Mouse (Mus musculus): Measurements from ENCODE around the gene Bend6.
A peak's percentile ranks its signal among the peaks of the same experiment; 100 is the strongest.
"Not testable (repeated sequence)": the region's sequence is repeated elsewhere in the genome, so short reads cannot be mapped to it uniquely, and the experiment has no call there.

The Bend6 gene

DNA sequence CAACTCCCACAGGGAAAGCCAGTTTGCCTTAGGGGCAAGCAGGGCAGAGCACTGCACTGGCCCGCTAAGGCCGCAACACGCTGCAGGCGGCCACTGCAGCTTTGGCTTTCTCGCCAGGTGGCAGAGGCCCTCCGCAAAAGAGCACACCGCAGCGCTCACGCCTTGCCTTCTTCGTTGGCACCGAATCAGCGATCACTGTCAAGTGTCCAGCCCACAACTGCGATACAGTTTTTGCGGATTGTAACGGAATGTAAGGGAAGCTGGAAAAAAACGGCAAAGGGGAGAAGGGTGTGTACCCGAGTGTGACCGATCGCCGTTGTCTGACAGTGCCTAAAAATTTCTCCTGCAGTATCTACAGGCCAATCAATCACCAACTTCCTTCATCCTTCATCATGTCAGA is 689 bp downstream of the Bend6 start:
- DNase-seq (ENCODE audit: low spot score in 2 of 2): peak; percentile 25 to 41

DNA sequence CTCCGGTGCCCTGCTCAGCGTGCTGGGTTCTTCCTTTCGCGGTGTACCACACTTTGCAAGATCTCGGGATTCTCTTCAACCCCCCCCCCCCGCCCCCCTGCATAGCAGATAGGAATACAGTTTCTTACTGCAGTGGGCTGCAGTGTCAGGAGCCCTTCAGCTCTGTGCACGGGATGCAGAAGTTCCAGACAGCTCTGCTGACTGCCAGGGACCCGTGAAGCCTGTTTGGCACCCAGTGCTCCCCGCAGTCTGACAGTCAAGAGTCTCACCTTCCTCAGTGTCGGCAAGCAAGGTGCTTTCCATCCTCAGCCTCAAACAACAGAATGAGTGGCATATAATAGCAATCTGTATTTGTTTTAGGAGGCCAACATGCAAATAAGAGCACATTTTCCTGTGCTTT is 1.4 kb downstream of the Bend6 start:
- no peak for DNase-seq (ENCODE audit: low spot score in 2 of 2)

DNA sequence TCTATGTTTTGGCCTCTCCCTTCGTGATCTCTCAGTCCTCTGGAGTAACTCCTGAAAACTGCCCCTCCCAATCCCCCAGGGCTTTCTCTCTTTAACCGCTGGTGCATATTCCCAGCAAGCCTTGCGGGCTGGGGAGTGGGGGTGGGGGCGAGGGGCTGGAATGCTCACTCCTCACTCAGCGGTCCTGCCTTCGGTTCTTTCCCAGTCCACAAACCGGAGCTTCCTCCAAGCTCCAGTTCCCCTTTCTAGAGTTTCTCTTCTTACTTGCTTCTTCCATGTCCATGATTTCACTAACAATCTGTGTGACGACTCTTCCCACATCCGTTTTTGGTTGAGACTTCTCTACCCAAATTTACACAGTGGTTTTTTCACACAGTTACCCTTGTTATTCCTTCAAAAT is 4.0 kb downstream of the Bend6 start:
- no peak for DNase-seq (ENCODE audit: low spot score in 2 of 2)

DNA sequence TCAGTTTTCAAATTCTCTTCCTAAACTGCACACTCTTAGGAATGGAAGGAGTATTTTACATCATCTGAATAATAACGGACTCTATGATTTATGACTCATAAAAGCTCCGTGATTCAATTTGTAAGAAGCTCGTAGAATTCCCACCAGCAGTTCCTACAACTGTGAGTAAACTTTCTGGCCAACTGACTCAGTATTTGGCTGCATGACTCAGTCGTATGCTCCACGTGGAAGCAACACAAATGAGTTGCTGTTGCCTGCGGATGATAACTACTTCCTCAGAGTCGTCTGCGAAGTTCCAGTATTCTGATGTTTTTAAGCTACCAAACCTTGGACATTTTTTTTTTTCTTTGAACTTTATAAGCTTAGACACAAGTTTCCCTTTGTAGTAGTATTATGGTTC is 7.4 kb downstream of the Bend6 start:
- DNase-seq (ENCODE audit: low spot score in 2 of 2): no peak

DNA sequence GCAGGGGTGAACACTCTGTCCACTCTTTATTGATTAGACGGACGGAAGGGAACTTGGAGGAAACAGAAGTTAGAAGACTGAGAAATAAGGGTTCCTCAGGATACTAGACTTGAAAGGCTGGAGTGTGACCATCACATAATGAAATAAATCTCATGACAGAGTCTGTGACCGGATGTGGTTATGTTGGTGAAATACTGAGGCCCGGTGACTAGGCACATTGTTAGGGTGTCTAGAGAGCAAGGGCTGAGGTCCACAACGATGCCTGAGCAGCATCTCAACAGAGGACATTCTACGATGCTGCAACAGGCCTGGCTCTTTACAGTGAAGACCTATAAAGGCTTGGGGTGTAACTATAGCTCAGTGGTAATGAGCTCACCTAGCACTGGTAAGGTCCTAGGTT is 9.2 kb downstream of the Bend6 start:
- no peak for DNase-seq (ENCODE audit: low spot score in 2 of 2)

DNA sequence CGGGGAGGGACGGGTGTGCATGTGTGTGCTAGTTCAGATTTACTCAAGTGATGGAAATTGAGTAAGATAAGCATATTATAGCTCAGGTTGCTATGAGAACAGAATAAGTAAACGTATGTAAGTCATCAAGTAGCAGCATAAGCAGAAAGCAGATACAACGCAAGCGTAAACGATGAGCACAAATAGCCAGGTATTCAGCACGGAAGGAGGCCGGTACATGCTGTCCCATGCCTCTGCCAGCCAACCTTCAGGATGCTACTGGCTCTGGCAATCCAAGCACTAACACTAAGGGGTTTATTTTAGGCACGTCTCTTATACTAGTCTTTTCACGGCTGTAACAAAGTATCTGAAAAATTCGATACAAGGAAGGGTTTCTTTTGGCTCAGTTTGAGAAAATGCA is 10.2 kb downstream of the Bend6 start:
- no peak for DNase-seq (ENCODE audit: low spot score in 2 of 2)

DNA sequence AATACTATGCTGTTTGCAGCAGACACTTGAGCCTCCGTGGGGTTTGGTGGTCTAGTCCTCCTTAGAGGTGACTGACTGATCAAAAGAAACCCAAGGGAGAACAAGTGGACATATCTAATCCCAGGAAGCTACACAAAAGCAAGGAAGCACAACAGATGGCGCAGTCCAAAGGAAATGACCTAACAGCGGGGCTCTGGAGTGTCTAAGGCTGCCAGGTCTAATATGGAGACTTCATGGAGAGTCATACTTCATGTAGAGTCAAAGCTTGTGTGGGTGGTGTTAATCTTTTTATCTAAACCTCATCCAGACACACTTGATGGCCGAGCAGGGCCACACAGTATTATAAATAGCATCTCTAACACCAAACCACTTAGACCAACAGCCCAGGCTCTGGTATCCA is 10.9 kb downstream of the Bend6 start:
- DNase-seq (ENCODE audit: low spot score in 2 of 2): no peak

DNA sequence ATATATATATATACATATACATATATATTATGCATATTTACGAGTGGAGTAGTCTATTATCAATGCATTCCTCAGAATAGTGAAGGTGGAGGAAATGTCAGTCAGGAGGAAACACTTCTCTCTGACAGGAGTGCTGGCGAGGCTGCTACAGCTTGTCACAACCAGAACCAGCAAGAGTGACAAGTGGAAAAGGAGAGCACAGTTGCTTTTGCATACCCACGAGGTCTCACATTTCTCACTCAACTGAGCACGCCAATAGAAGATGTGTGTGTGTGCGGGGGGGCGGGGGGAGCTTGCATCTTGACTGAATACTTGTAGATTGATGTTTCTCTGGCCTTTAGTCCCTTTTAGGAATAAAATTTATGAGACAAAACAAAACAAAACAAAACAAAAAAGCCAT is 11.5 kb downstream of the Bend6 start:
- no peak for DNase-seq (ENCODE audit: low spot score in 2 of 2)

DNA sequence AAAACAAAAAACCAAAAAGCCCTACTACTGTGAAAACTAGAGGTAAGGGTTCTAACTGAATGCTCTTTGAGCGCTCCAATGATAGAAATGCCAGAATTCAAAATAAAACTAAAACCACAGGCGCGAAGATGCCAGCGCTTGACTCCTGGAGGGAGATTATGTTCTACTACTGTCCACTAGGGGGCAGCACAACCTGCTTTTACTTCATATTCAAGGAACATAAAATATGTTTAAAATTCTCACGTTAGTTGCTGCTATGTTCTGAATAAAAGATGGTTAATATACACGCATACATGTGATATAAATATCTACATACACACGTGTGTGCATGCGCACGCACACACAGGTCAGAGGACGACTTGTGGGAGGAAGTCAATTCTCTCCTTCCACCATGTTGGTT is 14.8 kb downstream of the Bend6 start:
- peak in 1 of 2 experiments; percentile 65 for DNase-seq (ENCODE audit: low spot score in 2 of 2)

DNA sequence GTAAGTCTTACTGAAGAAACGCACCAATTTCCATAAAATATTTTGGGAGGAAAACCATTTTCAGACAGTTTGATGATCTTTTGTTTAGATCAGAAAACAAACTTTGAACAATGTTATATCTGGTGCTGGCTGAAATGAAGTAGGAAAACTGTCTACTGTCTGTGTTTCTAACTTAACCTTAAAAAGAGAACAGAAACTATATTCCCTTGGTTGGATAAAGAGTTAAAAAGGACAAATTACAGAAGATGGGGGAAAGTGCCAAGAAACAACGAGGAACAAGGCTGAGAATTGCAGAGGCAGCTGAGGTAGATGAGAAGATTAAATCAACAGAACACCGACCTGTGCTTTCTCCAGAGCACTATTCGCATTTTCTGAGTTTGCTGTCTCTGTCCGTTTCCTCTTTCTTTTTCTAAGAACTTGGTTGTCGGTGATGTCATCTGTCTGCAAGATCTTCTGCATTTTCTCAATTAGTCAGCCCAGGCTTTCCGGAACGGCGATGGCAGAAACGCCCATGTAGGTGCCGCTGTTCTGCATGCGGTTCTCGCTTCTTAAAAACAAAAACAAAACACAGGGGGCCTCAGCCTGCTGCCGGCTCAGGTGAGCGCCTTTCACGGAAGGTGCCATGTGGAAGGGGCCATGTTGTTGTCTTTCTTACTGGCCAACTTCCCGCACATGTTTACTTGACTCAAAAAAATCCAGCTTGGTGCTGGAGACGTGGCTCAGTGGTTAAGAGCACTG is 24.3 kb downstream of the Bend6 start:
- DNase-seq (ENCODE audit: low spot score in 2 of 2): peak; percentile 33 to 49

DNA sequence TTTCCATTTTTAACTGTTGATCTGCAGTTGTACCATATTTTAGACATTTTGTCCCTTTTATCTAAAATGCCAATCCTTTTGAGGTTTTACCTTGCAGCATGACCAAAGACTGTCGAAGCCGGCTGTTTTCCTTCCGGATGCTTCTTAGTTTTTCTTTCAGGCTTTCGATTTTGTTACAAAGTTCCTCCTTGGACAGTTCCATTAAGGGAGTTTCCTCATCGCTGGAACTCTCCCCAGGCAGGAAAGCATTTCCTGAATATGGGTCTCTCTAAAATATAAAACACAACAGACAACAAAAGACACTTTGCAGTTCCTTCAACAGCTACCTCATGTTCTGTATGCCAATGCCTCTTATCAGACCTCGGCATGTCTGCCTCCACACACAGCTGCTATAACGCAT is 29.4 kb downstream of the Bend6 start:
- DNase-seq (ENCODE audit: low spot score in 2 of 2): no peak

DNA sequence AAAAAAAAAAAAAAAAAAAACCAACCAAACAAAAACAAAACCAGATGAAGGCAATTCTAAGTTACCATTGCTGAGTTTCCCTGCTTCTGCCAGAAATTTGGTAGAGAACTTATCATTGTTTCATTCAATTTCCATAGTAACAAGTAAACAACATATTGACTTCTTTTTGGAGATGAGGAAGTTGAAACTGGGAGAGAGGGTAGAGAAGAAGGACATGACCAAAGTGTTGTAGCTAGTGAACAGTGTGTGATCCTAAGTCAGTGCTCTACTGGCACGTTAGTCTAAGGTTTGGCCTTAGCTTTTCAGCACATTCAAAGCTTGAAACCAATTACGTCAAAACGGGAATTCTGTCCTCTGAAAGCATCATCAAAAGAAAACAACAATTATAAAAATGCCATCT is 31.2 kb downstream of the Bend6 start:
- DNase-seq (ENCODE audit: low spot score in 2 of 2): no peak

DNA sequence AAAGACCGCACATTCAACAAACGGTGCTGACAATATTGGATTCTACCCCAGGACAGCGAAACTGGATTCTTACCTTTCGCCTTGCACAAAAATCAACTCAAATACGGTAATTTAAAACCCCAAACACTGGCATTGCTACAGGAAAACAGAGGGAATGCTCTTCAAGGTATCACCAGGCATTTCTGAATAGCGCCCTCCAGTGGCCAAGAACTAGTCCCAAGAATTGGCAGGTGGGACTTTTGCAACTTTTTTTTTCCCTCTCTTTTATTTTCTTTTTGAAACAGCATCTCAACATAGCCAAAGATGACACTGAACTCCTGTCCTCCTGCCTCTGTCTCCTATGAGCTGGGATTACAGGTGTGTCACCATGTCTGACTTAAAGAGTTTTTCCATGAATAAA is 31.9 kb downstream of the Bend6 start:
- DNase-seq (ENCODE audit: low spot score in 2 of 2): no peak

DNA sequence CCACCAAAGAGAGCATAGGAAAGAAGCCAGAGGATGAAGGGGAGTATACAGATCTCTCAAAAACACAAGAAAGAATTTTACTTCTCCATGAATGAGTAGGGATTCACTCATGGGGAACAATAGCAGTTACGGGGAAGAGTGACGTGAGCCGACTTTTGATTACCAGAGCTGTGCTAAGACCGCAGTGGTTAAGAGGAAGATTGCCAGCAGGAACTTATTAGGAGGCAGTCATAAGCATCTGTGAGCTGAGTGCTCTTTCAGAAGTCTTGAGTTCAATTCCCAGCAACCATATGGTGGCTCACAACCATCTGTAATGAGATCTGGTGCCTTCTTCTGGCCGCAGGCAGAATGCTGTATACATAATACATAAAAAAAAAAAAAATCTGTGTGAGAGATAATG is 34.1 kb downstream of the Bend6 start:
- DNase-seq (ENCODE audit: low spot score in 2 of 2): no peak

DNA sequence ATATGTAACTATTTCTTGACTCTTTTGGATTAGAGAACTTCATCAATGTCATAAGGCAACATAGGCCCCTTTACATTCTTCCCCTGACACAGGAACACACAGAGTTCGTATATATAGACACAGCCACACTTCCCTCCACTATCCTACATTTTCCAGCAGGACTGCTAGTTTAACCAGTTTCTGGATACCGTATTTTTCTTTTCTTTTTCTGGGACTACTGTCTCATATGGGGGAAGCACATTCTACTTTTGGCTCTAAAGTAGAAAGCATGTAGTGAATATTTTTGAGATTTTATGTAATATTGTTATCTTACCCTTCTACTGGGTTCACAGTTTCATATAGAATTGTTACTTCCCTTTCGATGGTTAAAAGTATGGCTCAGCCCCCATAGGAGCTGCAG is 38.2 kb downstream of the Bend6 start:
- DNase-seq (ENCODE audit: low spot score in 2 of 2): no peak

DNA sequence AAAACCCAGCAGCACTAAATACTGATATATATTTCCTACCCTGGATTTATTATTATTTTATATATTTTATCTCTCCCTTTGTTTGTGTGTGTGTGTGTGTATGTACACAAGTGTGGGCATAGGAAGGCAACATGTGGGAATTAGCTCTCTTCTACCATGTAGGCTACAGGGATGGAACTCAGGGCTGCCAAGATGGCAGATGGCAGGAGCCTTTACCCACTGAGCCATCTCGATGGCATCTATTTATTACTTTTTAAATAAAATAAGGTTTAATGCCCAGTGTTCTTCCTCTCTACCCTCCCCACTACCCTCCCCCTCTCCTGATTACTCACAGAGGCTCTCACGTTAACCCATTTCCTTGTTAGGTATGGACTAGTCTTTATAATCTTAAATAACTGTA is 38.6 kb downstream of the Bend6 start:
- DNase-seq (ENCODE audit: low spot score in 2 of 2): no peak

DNA sequence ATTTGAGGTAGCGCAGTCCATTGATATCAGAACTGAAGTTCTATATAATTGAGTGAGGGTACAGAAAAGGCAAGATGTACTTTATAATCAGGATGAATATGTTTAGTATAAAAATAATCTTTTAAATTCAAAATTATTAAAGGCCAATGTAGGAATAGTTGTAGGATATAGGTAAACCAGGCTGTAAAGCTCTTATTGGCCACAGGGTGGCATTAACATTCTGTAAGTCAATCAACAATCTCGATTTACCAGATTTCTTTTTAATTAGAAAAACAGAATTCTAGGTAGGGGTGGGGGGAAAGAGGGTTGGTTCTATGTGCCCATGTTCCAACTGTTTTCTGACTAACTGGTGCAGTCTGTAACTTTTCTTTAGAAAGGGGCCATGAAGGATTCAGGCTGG is 60.8 kb downstream of the Bend6 start:
- no peak for DNase-seq (ENCODE audit: low spot score in 2 of 2)

DNA sequence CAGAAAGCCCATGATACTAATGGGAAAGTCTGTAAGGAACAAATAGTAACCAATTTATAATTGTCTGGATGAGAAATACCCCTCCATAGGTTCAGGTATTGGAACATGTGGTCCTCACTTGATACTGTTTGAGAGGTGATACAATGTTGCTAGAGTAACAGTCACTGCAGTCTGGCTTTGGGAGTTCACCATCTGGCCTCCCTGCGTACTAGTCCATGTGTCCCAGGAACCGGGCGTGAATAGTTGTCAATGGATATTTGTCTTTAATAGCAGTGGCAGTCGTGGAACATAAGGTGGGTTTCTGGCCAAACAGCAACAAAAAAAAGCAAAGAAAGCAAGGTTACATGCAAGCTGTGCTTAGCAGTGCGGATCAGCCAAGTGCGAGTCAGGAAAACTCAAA is 63.8 kb downstream of the Bend6 start:
- no peak for DNase-seq (ENCODE audit: low spot score in 2 of 2)

DNA sequence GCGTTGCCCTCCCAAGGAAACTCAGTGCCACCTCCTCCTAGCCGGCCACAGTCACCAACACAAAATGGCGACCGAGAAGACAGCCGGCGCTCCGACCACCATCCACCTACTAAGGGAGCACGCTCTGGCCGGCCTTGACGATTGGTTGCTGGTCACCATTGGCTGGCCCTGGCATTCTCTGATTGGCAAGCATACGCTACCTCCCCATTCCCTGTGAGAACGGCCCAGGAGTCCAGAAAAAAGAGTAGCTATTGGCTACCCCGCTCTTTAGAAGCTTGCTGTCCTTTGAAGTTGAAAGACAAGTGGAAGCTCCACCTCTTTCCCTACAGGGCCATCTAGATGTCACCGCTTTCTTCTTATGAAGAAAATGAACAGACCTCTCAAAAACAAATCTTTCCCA is 68.7 kb downstream of the Bend6 start:
- DNase-seq (ENCODE audit: low spot score in 2 of 2): not testable (repeated sequence)

DNA sequence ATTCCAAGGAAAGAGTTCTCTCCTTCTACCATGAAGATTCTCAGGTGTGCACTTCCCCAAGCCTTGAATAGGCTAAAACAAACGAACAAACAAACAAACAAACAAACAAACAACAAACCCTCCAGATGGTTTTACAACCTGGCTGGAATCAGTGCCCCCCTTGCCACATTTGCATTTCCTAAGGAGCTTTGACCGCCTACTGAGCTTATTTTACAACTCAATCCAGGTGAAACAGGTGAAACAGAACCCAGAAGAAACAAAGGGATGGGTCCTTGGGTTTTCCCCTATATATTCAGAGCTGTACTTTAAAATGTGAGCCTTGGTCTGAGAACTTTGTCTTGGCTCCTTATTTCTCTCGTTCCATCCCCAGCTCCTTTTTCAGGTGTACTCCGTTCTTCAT is 77.0 kb downstream of the Bend6 start:
- no peak for DNase-seq (ENCODE audit: low spot score in 2 of 2)

DNA sequence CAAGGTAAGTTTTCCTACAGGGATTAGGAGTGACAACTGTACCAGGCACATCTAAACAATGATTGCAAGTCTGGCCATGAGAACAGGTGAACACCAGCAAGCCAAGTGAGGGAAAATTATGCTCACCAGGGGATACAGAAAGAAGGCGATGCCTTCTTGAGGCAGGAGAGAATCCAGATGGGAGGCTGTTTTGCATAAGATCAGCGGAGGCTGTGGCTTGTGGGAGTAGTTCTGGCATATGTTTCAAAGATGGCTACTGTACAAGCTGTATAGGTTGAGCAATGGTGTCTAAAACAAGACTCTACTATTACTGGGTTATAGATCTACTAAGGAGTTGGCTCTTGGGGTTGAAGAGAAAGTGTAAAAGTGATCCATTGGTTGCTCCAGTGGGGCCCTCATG is 89.7 kb downstream of the Bend6 start:
- peak; percentile 19 to 54 for DNase-seq (ENCODE audit: low spot score in 2 of 2)

DNA sequence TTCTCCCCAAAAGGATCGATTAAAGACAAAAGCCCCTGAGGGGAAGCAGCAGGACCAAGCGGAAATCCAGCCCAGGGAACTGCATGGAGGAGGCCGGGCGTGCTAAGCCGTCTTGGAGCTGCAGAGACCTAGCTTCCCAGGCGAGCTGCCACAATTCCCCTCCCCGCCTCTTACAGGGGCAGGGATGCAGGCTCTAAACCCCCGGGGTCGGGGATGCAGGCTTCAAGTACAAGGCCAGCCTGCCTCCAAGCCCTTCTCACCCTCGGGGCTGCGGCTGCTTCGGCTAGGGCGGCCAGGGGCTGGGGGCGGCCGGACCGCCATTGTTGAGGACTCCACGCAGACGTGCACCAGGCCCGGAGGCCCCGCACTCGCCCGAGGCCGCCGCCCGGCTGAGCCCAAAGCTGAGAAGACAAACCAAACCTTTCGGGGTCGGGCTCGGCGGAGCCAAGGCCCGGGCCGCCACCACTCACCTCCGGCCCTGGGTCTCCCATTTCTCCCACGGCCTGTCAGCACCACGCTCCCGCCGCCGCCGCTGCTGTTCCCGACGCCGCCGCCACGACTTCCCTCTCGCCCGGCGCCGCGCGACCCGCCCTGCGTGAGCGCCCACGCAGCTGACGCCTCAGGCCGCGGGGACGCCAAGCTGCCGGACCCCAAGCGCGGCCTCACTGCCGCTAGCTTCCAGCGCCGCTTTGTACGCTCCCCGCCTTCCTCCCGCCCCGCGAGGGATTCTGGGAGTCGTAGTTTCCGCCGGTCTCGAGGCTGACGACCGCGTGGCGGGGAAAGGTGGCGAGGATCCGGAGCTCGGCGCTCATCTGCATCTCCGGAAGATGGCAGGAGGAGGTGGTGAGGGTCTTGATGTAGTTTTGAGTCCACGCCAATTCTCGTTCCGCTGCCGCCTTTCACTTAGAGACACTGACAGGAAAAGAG is 93.5 kb downstream of the Bend6 start, which contains the start of gene Zfp451:
Gene Zfp451, minus strand, starts transcription at position 728 of the 927 bp plus-strand sequence.
- peak; percentile 92 to 93 for DNase-seq (ENCODE audit: low spot score in 2 of 2)

DNA sequence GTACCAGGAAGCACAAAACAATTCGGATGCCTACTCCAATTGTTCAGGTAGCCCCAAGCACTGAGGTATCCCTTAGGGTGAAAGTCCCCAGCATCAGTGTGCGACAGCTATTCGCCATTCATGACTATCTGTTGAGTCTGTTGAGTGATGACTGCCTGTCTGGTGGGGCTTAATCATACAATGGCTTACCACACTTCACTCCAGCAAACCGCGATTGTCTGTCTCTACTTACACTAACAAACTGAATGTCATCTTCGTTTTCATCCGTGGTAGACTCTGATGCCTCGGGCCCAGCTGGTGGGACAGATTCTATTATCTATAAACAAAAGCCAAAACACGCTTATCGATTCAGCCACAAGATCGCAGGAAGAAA is 94.1 kb downstream of the Bend6 start:
- no peak for DNase-seq (ENCODE audit: low spot score in 2 of 2)

Measured in frontal cortex, postnatal 36 days (tissue).